Mouse (Mus musculus) ES-Bruce4 (cell line): Measurements from ENCODE around the gene Vmn1r204. TPM values are rescaled to one million over a fixed set of nuclear protein-coding genes. Genes with fewer than 3 reads are reported as not detected.
"Not testable (repeated sequence)": the region's sequence is repeated elsewhere in the genome, so short reads cannot be mapped to it uniquely, and the experiment has no call there.

Source experiments
- H3K27ac ChIP-seq: 2 replicates; pipeline ENCODE4 v1.5.1; 2012; ENCODE audit warnings: low read length, inconsistent platforms; ENCODE audit not compliant: insufficient read depth
- H3K27me3 ChIP-seq: 2 replicates; pipeline ENCODE4 v1.6.1; 2012; ENCODE audit warnings: mild to moderate bottlenecking, low read length, inconsistent platforms; ENCODE audit not compliant: control insufficient read depth, poor library complexity, insufficient read depth, severe bottlenecking
- H3K36me3 ChIP-seq: 2 replicates; pipeline ENCODE4 v1.6.1; 2012; ENCODE audit warnings: inconsistent platforms, mild to moderate bottlenecking, low read length, moderate library complexity; ENCODE audit not compliant: control insufficient read depth, poor library complexity, insufficient read depth, severe bottlenecking
- H3K4me1 ChIP-seq: one replicate; pipeline ENCODE4 v1.8.1; 2011; ENCODE audit warnings: low read length; ENCODE audit not compliant: control insufficient read depth, insufficient read depth
- H3K4me3 ChIP-seq: 2 replicates; pipeline ENCODE4 v1.5.1; 2011; ENCODE audit warnings: low read depth, mild to moderate bottlenecking, low read length
- H3K9ac ChIP-seq: 2 replicates; pipeline ENCODE4 v1.6.1; 2012; ENCODE audit warnings: low read depth, mild to moderate bottlenecking, inconsistent platforms; ENCODE audit not compliant: poor library complexity, severe bottlenecking
- H3K9me3 ChIP-seq: replicated peaks from 2 replicates; pipeline ENCODE4 v1.6.1; 2012; ENCODE audit warnings: mild to moderate bottlenecking, low read length, inconsistent platforms; ENCODE audit not compliant: control insufficient read depth, poor library complexity, insufficient read depth, severe bottlenecking
- CTCF ChIP-seq: IDR thresholded peaks from one replicate; pipeline ENCODE4 v1.8.1; 2011; ENCODE audit warnings: low read depth, low read length
- EP300 ChIP-seq: IDR thresholded peaks from 2 replicates; pipeline ENCODE4 v1.6.1; 2011; ENCODE audit warnings: low read depth, low read length; ENCODE audit not compliant: insufficient read depth
- POLR2A ChIP-seq: IDR thresholded peaks from one replicate; pipeline ENCODE4 v1.8.1; 2011; ENCODE audit warnings: low read length; ENCODE audit not compliant: insufficient read depth
- polyA plus RNA-seq: library from polyadenylated mRNA; stranded (reverse); fragments of >200 nt; gene quantifications from 2 replicates; pipeline ENCODE4 v1.2.4, GENCODE M21; 2011; ENCODE audit warnings: low read depth; ENCODE audit not compliant: missing spikeins, insufficient read depth, insufficient read length

Gene Vmn1r204
- not detected in 2 replicates for polyA plus RNA-seq

GRCm38 (mm10) chr13:22552898-22553297 lies at the start of gene Vmn1r204:
Gene Vmn1r204 (plus strand): TSS chr13:22553198.
- not testable (repeated sequence) for H3K27me3 ChIP-seq, H3K9ac ChIP-seq, H3K4me3 ChIP-seq, H3K4me1 ChIP-seq, H3K27ac ChIP-seq, H3K9me3 ChIP-seq, H3K36me3 ChIP-seq

- TF ChIP-seq POLR2A (no peak), CTCF (no peak), EP300 (no peak)
- no peak within 1 kb of the TSS for H3K27ac ChIP-seq
- H3K27me3 ChIP-seq: no peaks in the 10 kb centered on the region
- no peak within 1 kb of the TSS for H3K9ac ChIP-seq
- no peak within 1 kb of the TSS for H3K4me3 ChIP-seq
- H3K4me1 ChIP-seq: no peaks in the 10 kb centered on the region
- no peaks in the 10 kb centered on the region for H3K9me3 ChIP-seq
- H3K36me3 ChIP-seq: no peaks in the 10 kb centered on the region
Measured at GRCm38 (mm10) chr13:22505281-22505680, 47.7 kb upstream of the Vmn1r204 start, which contains the start of gene Vmn1r202. Gene Vmn1r202 (minus strand): TSS chr13:22505381.

GRCm38 (mm10) chr13:22517814-22518213 lies 35.2 kb upstream of the Vmn1r204 start, which contains the start of gene Vmn1r203:
Gene Vmn1r203 (plus strand): TSS chr13:22518114.
- Histone ChIP-seq H3K27me3 (no peaks in the 10 kb centered on the region), H3K4me3 (no peak within 1 kb of the TSS), H3K9ac (no peak within 1 kb of the TSS), H3K9me3 (0 out of 2 replicates have a peak, but pooled peaks cover 3% of the 10 kb centered on the region), H3K27ac (no peak within 1 kb of the TSS), H3K4me1 (no peaks in the 10 kb centered on the region), H3K36me3 (no peaks in the 10 kb centered on the region)
- TF ChIP-seq CTCF (no peak), EP300 (no peak), POLR2A (no peak)

DNA sequence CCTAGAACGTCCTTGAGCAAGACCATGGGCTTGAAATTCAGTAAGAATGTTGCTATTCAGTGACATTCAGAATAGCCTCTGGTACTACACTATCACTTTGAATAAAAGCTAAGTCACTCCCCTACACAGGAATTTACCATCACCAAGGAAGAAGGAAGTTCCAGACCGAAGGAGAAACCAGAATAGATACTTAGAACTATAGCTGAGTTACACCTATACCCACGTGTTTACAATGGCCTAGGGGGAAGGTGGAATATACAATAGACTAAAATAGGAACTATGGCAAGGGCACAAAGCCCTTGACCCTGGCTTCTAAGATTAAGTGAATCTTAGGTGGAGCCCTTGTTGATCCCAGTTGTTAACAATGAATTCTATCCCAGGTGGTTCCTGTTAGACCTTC lies 21.9 kb downstream of the Vmn1r204 start:
- not testable (repeated sequence) for H3K4me3 ChIP-seq, H3K9me3 ChIP-seq, H3K4me1 ChIP-seq, H3K27me3 ChIP-seq, H3K27ac ChIP-seq, H3K36me3 ChIP-seq, H3K9ac ChIP-seq

- Histone ChIP-seq H3K4me3 (peak overlapping the region; percentile 77), H3K9ac (peak overlapping the region; percentile 43; the same call in 1 of the 2 replicates)
Measured at GRCm38 (mm10) chr13:22583336-22583735, 30.3 kb downstream of the Vmn1r204 start.

GRCm38 (mm10) chr13:22592900-22593299 lies 39.9 kb downstream of the Vmn1r204 start, which contains the start of gene Vmn1r205:
Gene Vmn1r205 (minus strand): TSS chr13:22593000.
- no peak within 1 kb of the TSS for H3K9ac ChIP-seq
- TF ChIP-seq POLR2A: no peak
- no peak for TF ChIP-seq CTCF
- no peak for TF ChIP-seq EP300
- H3K4me1 ChIP-seq: no peaks in the 10 kb centered on the region
- no peak within 1 kb of the TSS for H3K4me3 ChIP-seq
- no peaks in the 10 kb centered on the region for H3K27me3 ChIP-seq
- no peak within 1 kb of the TSS for H3K27ac ChIP-seq
- no peaks in the 10 kb centered on the region for H3K36me3 ChIP-seq
- H3K9me3 ChIP-seq: no peaks in the 10 kb centered on the region

More at GRCm38 (mm10) chr13:22583336-22583735, 30.3 kb downstream of the Vmn1r204 start:
- not testable (repeated sequence) for H3K27me3 ChIP-seq, H3K9me3 ChIP-seq, H3K27ac ChIP-seq, H3K4me1 ChIP-seq, H3K36me3 ChIP-seq

Other genes with a start within 250 kb of the Vmn1r204 start
- 0.12 TPM in 1 of 2 replicates, not detected in the other for gene Vmn1r197, start 228.6 kb upstream of the Vmn1r204 start, polyA plus RNA-seq
- gene Vmn1r198, start 202.8 kb upstream of the Vmn1r204 start, polyA plus RNA-seq: not detected in 2 replicates
- gene Vmn1r199, start 173.4 kb upstream of the Vmn1r204 start, polyA plus RNA-seq: not detected in 2 replicates
- not detected in 2 replicates for gene Vmn1r200, start 162.8 kb upstream of the Vmn1r204 start, polyA plus RNA-seq
- 0.12 TPM in 1 of 2 replicates, not detected in the other for gene Vmn1r201, start 81.3 kb upstream of the Vmn1r204 start, polyA plus RNA-seq
- 0.17 TPM in 1 of 2 replicates, not detected in the other for gene Vmn1r202, start 47.8 kb upstream of the Vmn1r204 start, polyA plus RNA-seq
- not detected in 2 replicates for gene Vmn1r203, start 35.1 kb upstream of the Vmn1r204 start, polyA plus RNA-seq
- gene Vmn1r205, start 39.8 kb downstream of the Vmn1r204 start, polyA plus RNA-seq: not detected in 2 replicates
- gene Vmn1r206, start 71.1 kb downstream of the Vmn1r204 start, polyA plus RNA-seq: not detected in 2 replicates
- gene Vmn1r207-ps, start 176.4 kb downstream of the Vmn1r204 start, polyA plus RNA-seq: not detected in 2 replicates
- 0.31 TPM in 1 of 2 replicates, not detected in the other for gene Vmn1r208, start 224.2 kb downstream of the Vmn1r204 start, polyA plus RNA-seq